ENCODE assay signal across 10 mouse cellular contexts in the genomic region with DNA sequence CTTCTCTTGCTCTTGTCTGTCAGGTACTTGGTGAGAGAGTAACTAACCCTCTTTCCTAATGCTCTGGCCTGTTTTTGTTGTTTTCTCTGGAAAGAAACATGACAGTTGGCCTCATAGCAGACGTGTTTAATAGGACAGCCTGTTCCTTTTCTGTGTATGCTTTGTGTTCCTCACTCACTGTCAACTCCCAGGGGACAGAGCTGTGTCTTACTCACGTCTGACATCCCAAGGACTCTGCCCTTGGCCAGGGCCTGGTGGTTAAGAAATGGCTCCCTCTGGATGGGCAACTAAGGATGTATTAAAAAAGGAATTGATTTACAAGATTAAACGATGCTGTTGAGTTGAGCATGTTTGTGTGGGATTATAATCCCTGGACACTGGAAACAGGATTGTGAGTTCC.
"Had no signal": no experiment of that assay in that cellular context is flagged by ENCODE, and none has a peak within 500 bp of the region (broad histone marks: within the 10 kb centered on the region; RNA-seq: fewer than 3 reads in every experiment).

No protein-coding gene starts in this region.

- DNase-seq: kidney, adult 9 months; kidney, postnatal 25 days; layer of hippocampus, adult 9-11 months; liver, embryonic 13.5 days; lung, adult 2 months; lung, postnatal 14 days; retina, postnatal 1 day; right cerebral cortex, postnatal 25 days; thymus, adult 2 months; thymus, postnatal 25 days had no signal
